Comparison of ENCODE assay signal across 8 mouse cellular contexts in genomic region chr2:166574934-166575333, GRCm38 (mm10).
DNase-seq lines count a peak whose midpoint lies in the region; ATAC-seq and TF ChIP-seq lines count a peak whose summit lies in the region.

No protein-coding gene starts in this region.

- no peak overlapping the region for H3K9ac ChIP-seq in hindbrain, embryonic 12.5 days

- no peak overlapping the region for H3K4me3 ChIP-seq in hindbrain, embryonic 10.5 days
- no peak overlapping the region for H3K4me3 ChIP-seq in hindbrain, embryonic 12.5 days
- no peak overlapping the region for H3K4me3 ChIP-seq in midbrain, embryonic 10.5 days
- no peak overlapping the region for H3K4me3 ChIP-seq in small intestine, adult 2 months (ENCODE audit: low read depth, low read length)

- no peak for TF ChIP-seq POLR2A in small intestine, adult 2 months (IDR thresholded peaks at IDR 0.05; ENCODE audit: low read depth, low read length)

- no peaks in the 10 kb centered on the region for H3K27me3 ChIP-seq in hindbrain, embryonic 10.5 days (ENCODE audit: insufficient read depth, poor library complexity, severe bottlenecking)
- no peaks in the 10 kb centered on the region for H3K27me3 ChIP-seq in hindbrain, embryonic 12.5 days
- no peaks in the 10 kb centered on the region for H3K27me3 ChIP-seq in midbrain, embryonic 10.5 days (ENCODE audit: low read depth, poor library complexity, severe bottlenecking)
- H3K27me3 ChIP-seq in small intestine, adult 2 months (ENCODE audit: control insufficient read depth, insufficient read depth, low read length): no peaks in the 10 kb centered on the region

- no peak for ATAC-seq in hindbrain, embryonic 12.5 days (ENCODE audit: low FRiP score)

- no peaks in the 10 kb centered on the region for H3K9me3 ChIP-seq in hindbrain, embryonic 10.5 days
- H3K9me3 ChIP-seq in hindbrain, embryonic 12.5 days (replicated peaks): no peaks in the 10 kb centered on the region
- no peaks in the 10 kb centered on the region for H3K9me3 ChIP-seq in midbrain, embryonic 10.5 days (replicated peaks)

- 20% methylated on average over 7 of the region's 7 CpGs for WGBS in hindbrain, embryonic 10.5 days
- 19% methylated on average over 7 of the region's 7 CpGs for WGBS in hindbrain, embryonic 12.5 days
- WGBS in midbrain, embryonic 10.5 days: 20% methylated on average over 7 of the region's 7 CpGs
- 21% methylated on average over 7 of the region's 7 CpGs for WGBS in small intestine, adult 2 months

- peak; percentile 94 for TF ChIP-seq CTCF in small intestine, adult 2 months (IDR thresholded peaks at IDR 0.05; ENCODE audit: extremely low read depth, insufficient read length, insufficient replicate concordance, low read depth, low read length)

- intact Hi-C loops in heart, postnatal 36 days (cut with DNase I): no loop called here

- H3K36me3 ChIP-seq in hindbrain, embryonic 10.5 days: peaks cover 100% of the 10 kb centered on the region
- peaks cover 57% of the 10 kb centered on the region for H3K36me3 ChIP-seq in hindbrain, embryonic 12.5 days
- H3K36me3 ChIP-seq in midbrain, embryonic 10.5 days: peaks cover 94% of the 10 kb centered on the region
- H3K36me3 ChIP-seq in small intestine, adult 2 months (ENCODE audit: control insufficient read depth, insufficient read depth, low read length): no peaks in the 10 kb centered on the region

- DNase-seq in hindbrain, embryonic 10.5 days (ENCODE audit: low spot score): peak; percentile 79
- DNase-seq in adrenal gland, postnatal 25 days: peak; percentile 81
- DNase-seq in embryo, embryonic 9.5 days (ENCODE audit: extremely low spot score): peak; percentile 71
- peak; percentile 68 to 77 for DNase-seq in heart, postnatal 36 days
- DNase-seq in layer of hippocampus, postnatal 25 days (ENCODE audit: extremely low spot score in 1 of 2, low spot score in 1 of 2): peak; percentile 56 to 76
- peak; percentile 78 for DNase-seq in midbrain, embryonic 10.5 days (ENCODE audit: low spot score)

- no peak overlapping the region for H3K27ac ChIP-seq in hindbrain, embryonic 10.5 days
- no peak overlapping the region for H3K27ac ChIP-seq in hindbrain, embryonic 12.5 days
- 0 out of 2 replicates have a peak overlapping the region, but pooled peaks have one; percentile 23 for H3K27ac ChIP-seq in midbrain, embryonic 10.5 days (replicated peaks)
- no peak overlapping the region for H3K27ac ChIP-seq in small intestine, adult 2 months (ENCODE audit: insufficient read depth, low read depth, low read length)

- 0 out of 2 replicates have a peak, but pooled peaks cover 6% of the 10 kb centered on the region for H3K4me1 ChIP-seq in hindbrain, embryonic 10.5 days (replicated peaks)
- H3K4me1 ChIP-seq in hindbrain, embryonic 12.5 days: no peaks in the 10 kb centered on the region
- peaks cover 6% of the 10 kb centered on the region; the same call in 1 of the 2 replicates for H3K4me1 ChIP-seq in midbrain, embryonic 10.5 days
- peaks cover 21% of the 10 kb centered on the region for H3K4me1 ChIP-seq in small intestine, adult 2 months (ENCODE audit: control insufficient read depth, insufficient read depth, insufficient read length, low read length)

- H3K4me2 ChIP-seq in hindbrain, embryonic 12.5 days (replicated peaks): no peak overlapping the region
